10 mouse cellular contexts compared by ENCODE assay signal in the genomic region with DNA sequence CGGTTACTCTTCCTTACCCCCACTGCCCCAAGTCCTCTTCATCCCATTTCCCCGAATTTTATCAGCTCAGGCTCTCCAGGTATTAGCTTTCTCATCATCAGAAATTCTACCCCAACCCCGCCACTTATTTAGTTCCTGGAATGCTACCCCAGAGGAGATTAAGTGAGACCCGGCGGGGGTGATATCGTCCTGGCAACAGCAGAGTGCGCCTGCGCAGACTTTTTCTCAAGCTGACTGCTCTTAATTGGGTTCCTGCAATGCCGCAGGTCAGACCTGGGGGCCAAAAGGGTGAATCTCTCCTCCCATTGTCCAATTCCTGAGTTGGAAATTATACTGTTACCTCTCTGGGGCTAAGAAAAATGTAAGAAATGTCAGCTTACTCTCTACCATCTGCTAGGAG. TPM values are rescaled to one million over a fixed set of nuclear protein-coding genes. Genes with fewer than 3 reads are reported as not detected.
A peak's percentile ranks its signal among the peaks of the same experiment; 100 is the strongest.
DNase-seq lines count a peak whose midpoint lies in the region; ATAC-seq lines count a peak whose summit lies in the region.
"Had no signal": no experiment of that assay in that cellular context is flagged by ENCODE, and none has a peak within 500 bp of the region (broad histone marks: within the 10 kb centered on the region; RNA-seq: fewer than 3 reads in every experiment).

No protein-coding gene starts in this region.

- peak overlapping the region; percentile 30 for H3K4me2 ChIP-seq in forebrain, embryonic 13.5 days
- peak overlapping the region; percentile 16; the same call in 1 of the 2 replicates for H3K4me2 ChIP-seq in midbrain, embryonic 11.5 days
- H3K4me2 ChIP-seq: liver, embryonic 15.5 days had no signal

- no peak for ATAC-seq in forebrain, embryonic 13.5 days
- no peak for ATAC-seq in midbrain, embryonic 11.5 days (ENCODE audit: low FRiP score)

- H3K9ac ChIP-seq in forebrain, embryonic 13.5 days, result no peak overlapping the region
- H3K9ac ChIP-seq in midbrain, embryonic 11.5 days (ENCODE audit: low read length), result no peak overlapping the region
- H3K9ac ChIP-seq: liver, embryonic 15.5 days had no signal

- peaks cover 56% of the 10 kb centered on the region for H3K27me3 ChIP-seq in forebrain, embryonic 13.5 days
- peaks cover 36% of the 10 kb centered on the region for H3K27me3 ChIP-seq in midbrain, embryonic 11.5 days (ENCODE audit: control insufficient read depth, insufficient read depth, low read length)

- H3K36me3 ChIP-seq in forebrain, embryonic 13.5 days (ENCODE audit: poor library complexity, severe bottlenecking), result no peaks in the 10 kb centered on the region
- H3K36me3 ChIP-seq in midbrain, embryonic 11.5 days (ENCODE audit: control insufficient read depth, insufficient read depth, low read length), result no peaks in the 10 kb centered on the region
- H3K36me3 ChIP-seq: liver, embryonic 15.5 days had no signal

- no peaks in the 10 kb centered on the region for H3K4me1 ChIP-seq in forebrain, embryonic 13.5 days
- H3K4me1 ChIP-seq in midbrain, embryonic 11.5 days (ENCODE audit: control insufficient read depth, insufficient read depth, low read length), result no peaks in the 10 kb centered on the region
- H3K4me1 ChIP-seq: liver, embryonic 15.5 days had no signal

- 22% methylated on average over 9 of the region's 9 CpGs for WGBS in forebrain, embryonic 13.5 days
- 26% methylated on average over 9 of the region's 9 CpGs for WGBS in midbrain, embryonic 11.5 days

- peaks cover 3% of the 10 kb centered on the region; the same call in 1 of the 2 replicates for H3K9me3 ChIP-seq in forebrain, embryonic 13.5 days (replicated peaks)
- no peaks in the 10 kb centered on the region for H3K9me3 ChIP-seq in midbrain, embryonic 11.5 days (ENCODE audit: control insufficient read depth, low read length)
- H3K9me3 ChIP-seq: liver, embryonic 15.5 days had no signal

- no peak overlapping the region for H3K27ac ChIP-seq in forebrain, embryonic 13.5 days
- no peak overlapping the region for H3K27ac ChIP-seq in midbrain, embryonic 11.5 days (ENCODE audit: low read depth, low read length)
- H3K27ac ChIP-seq: liver, embryonic 15.5 days had no signal

- H3K4me3 ChIP-seq in forebrain, embryonic 13.5 days, result no peak overlapping the region
- no peak overlapping the region for H3K4me3 ChIP-seq in midbrain, embryonic 11.5 days (ENCODE audit: low read depth, low read length)
- H3K4me3 ChIP-seq: erythroblast, embryonic 14.5 days; liver, embryonic 15.5 days had no signal

- peak; percentile 7 to 33 for DNase-seq in layer of hippocampus, adult 18-20 months (ENCODE audit: low spot score in 2 of 2)
- no peak for DNase-seq in layer of hippocampus, adult 9-11 months
- DNase-seq in embryo, embryonic 10.5 days (ENCODE audit: low spot score), result peak; percentile 38
- no peak for DNase-seq in midbrain, embryonic 11.5 days (ENCODE audit: low spot score, missing footprints)
- DNase-seq in urinary bladder, adult 18-20 months (ENCODE audit: low spot score in 2 of 2), result no peak
- DNase-seq in spleen, postnatal 14 days (ENCODE audit: low spot score in 2 of 2), result no peak
- no peak for DNase-seq in lung, postnatal 10 days

RNA-seq across cellular contexts. Expression of a gene that starts 3.5 kb away (rescaled TPM):
- total RNA-seq in layer of hippocampus, adult 18-20 months (2021), result 10 to 100 TPM; 12.0 to 14.2 TPM
- polyA plus RNA-seq in forebrain, embryonic 13.5 days (2015; fragmentation: Nextera tagmentation; extraction: Ambion mirVana), result 10.8 and 11.2 TPM in 2 replicates
- 5.8 and 7.0 TPM in 2 replicates for polyA plus RNA-seq in midbrain, embryonic 11.5 days (2014; fragmentation: Nextera tagmentation; extraction: Ambion mirVana)
- polyA plus RNA-seq: erythroblast, embryonic 14.5 days had no signal

Comparison
In these comparisons a context has a peak if more than half of its experiments do, and no peak if none do; other contexts are left out.
1. DNase-seq: peak in layer of hippocampus, adult 18-20 months (2 of 2) and embryo, embryonic 10.5 days (single experiment); none in layer of hippocampus, adult 9-11 months (single experiment), midbrain, embryonic 11.5 days (single experiment), urinary bladder, adult 18-20 months (0 of 2), spleen, postnatal 14 days (0 of 2) and lung, postnatal 10 days (single experiment).